20 mouse cellular contexts compared by ENCODE assay signal in genomic region chr12:81013496-81013895, GRCm38 (mm10). TPM values are rescaled to one million over a fixed set of nuclear protein-coding genes. Genes with fewer than 3 reads are reported as not detected.
A peak's percentile ranks its signal among the peaks of the same experiment; 100 is the strongest.
DNase-seq lines count a peak whose midpoint lies in the region.
"Had no signal": no experiment of that assay in that cellular context is flagged by ENCODE, and none has a peak within 500 bp of the region (broad histone marks: within the 10 kb centered on the region; RNA-seq: fewer than 3 reads in every experiment).

No protein-coding gene starts in this region.

- peak; percentile 82 for DNase-seq in ovary, adult 18-20 months (ENCODE audit: low spot score)
- no peak for DNase-seq in ovary, postnatal 14 days (ENCODE audit: low spot score)
- peak; percentile 56 for DNase-seq in ZHBTc4 (ENCODE audit: low read depth, low spot score)
- peak; percentile 58 for DNase-seq in adrenal gland, postnatal 25 days
- DNase-seq in urinary bladder, postnatal 14 days (ENCODE audit: low spot score), result no peak
- DNase-seq in layer of hippocampus, adult 9-10 months (ENCODE audit: low spot score), result no peak
- DNase-seq in lung, postnatal 14 days, result no peak
- DNase-seq: cerebellum, adult 11-12 months; gastrocnemius, postnatal 10 days; heart, adult 11 months; kidney, adult 9 months; kidney, postnatal 14 days; liver; right cerebral cortex, postnatal 14 days; thymus, postnatal 25 days had no signal

RNA-seq across cellular contexts. Expression of gene Smoc1, which starts 13.1 kb away (rescaled TPM):
- total RNA-seq in adrenal gland, postnatal 25 days (2021), result 132 and 152 TPM in 2 replicates

RNA-seq across cellular contexts. Expression of gene Slc10a1, which starts 45.0 kb away (rescaled TPM):
- 6.0 TPM in 1 of 2 replicates, not detected in the other for total RNA-seq in adrenal gland, postnatal 25 days (2021)
- total RNA-seq: hematopoietic stem cell, adult 5-6 weeks; hindbrain, postnatal 0 days; layer of hippocampus, adult 18-20 months; layer of hippocampus, postnatal 25 days; midbrain, postnatal 0 days had no signal

Comparison
In these comparisons a context has a peak if more than half of its experiments do, and no peak if none do; other contexts are left out.
1. DNase-seq: peak in ovary, adult 18-20 months (single experiment), ZHBTc4 (single experiment) and adrenal gland, postnatal 25 days (single experiment); none in ovary, postnatal 14 days (single experiment), urinary bladder, postnatal 14 days (single experiment), layer of hippocampus, adult 9-10 months (single experiment) and lung, postnatal 14 days (single experiment).